Mouse (Mus musculus): ENCODE data around the gene Gtf3c4.

- TF ChIP-seq HCFC1 (IDR thresholded peaks at IDR 0.05; ENCODE audit: borderline replicate concordance, insufficient read depth, low read length) (no peak), MAFK (IDR thresholded peaks at IDR 0.05; ENCODE audit: insufficient read depth, low read depth, low read length) (no peak), CHD2 (IDR thresholded peaks at IDR 0.05; ENCODE audit: low read depth, low read length) (no peak), ZC3H11A (IDR thresholded peaks at IDR 0.05; ENCODE audit: borderline replicate concordance, low read depth, low read length) (no peak), ZNF384 (IDR thresholded peaks at IDR 0.05; ENCODE audit: low read depth, low read length) (no peak)
These were observed 23.7 kb upstream of the Gtf3c4 start for GRCm38 (mm10) chr2:28863857-28864256.

Measured in ES-E14 (cell line).